ENCODE assay signal across 23 mouse cellular contexts in the genomic region with DNA sequence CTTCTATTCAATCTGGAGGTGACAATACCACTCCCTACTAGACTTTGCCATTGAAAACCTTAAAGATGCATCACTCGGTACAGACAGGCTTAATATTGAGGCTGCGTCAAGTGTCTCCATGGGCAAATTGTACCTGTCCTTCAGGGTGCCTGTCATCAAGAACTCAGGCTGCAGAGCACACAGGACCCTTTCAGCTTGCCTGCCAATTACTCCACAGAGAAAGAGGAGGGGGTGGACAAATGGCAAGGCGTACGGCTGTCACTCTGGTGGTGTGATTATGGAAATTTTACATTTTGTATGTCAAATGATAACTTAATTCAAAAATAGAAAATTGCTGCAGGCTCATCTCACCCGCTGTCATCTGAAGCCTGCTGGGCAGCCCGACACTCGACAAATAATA.
DNase-seq lines count a peak whose midpoint lies in the region; ATAC-seq and TF ChIP-seq lines count a peak whose summit lies in the region.
"Had no signal": no experiment of that assay in that cellular context is flagged by ENCODE, and none has a peak within 500 bp of the region (broad histone marks: within the 10 kb centered on the region; RNA-seq: fewer than 3 reads in every experiment).

No protein-coding gene starts in this region.

- H3K36me3 ChIP-seq in hindbrain, embryonic 13.5 days = no peaks in the 10 kb centered on the region
- no peaks in the 10 kb centered on the region for H3K36me3 ChIP-seq in hindbrain, embryonic 11.5 days (ENCODE audit: control insufficient read depth, insufficient read depth, low read length)
- H3K36me3 ChIP-seq in forebrain, embryonic 14.5 days (ENCODE audit: control insufficient read depth, insufficient read depth, low read length) = no peaks in the 10 kb centered on the region
- no peaks in the 10 kb centered on the region for H3K36me3 ChIP-seq in hindbrain, embryonic 14.5 days (replicated peaks; ENCODE audit: control insufficient read depth, insufficient read depth)
- no peaks in the 10 kb centered on the region for H3K36me3 ChIP-seq in midbrain, postnatal 0 days (ENCODE audit: insufficient read depth, low read length)
- H3K36me3 ChIP-seq: embryonic facial prominence, embryonic 12.5 days; heart, embryonic 15.5 days; stomach, embryonic 15.5 days had no signal

- 77% methylated on average over 7 of the region's 7 CpGs for WGBS in hindbrain, embryonic 13.5 days
- 84% methylated on average over 7 of the region's 7 CpGs for WGBS in hindbrain, embryonic 11.5 days
- WGBS in forebrain, embryonic 14.5 days = 65% methylated on average over 7 of the region's 7 CpGs
- 56% methylated on average over 7 of the region's 7 CpGs for WGBS in hindbrain, embryonic 14.5 days
- 48% methylated on average over 7 of the region's 7 CpGs for WGBS in midbrain, postnatal 0 days

- TF ChIP-seq CTCF in midbrain, postnatal 0 days (IDR thresholded peaks at IDR 0.05) = no peak

- no peak for DNase-seq in hindbrain, embryonic 11.5 days (ENCODE audit: low spot score)
- peak; percentile 49 for DNase-seq in forebrain, embryonic 14.5 days (ENCODE audit: low spot score)
- DNase-seq in hindbrain, embryonic 14.5 days (ENCODE audit: low spot score) = no peak
- no peak for DNase-seq in midbrain, postnatal 0 days (ENCODE audit: low spot score)
- no peak for DNase-seq in thymus, postnatal 14 days
- DNase-seq in embryo, embryonic 10.5 days (ENCODE audit: low spot score) = no peak
- DNase-seq: adrenal gland, postnatal 36 days; cerebellum, adult 8-10 months; cerebellum, postnatal 36 days; embryo, embryonic 11 days; gastrocnemius, postnatal 10 days; kidney, adult 8-10 months; kidney, postnatal 4 days; lung, postnatal 36 days had no signal

- H3K27me3 ChIP-seq in hindbrain, embryonic 13.5 days = no peaks in the 10 kb centered on the region
- H3K27me3 ChIP-seq in hindbrain, embryonic 11.5 days (ENCODE audit: control insufficient read depth, insufficient read depth, low read length) = no peaks in the 10 kb centered on the region
- H3K27me3 ChIP-seq in forebrain, embryonic 14.5 days (replicated peaks; ENCODE audit: control insufficient read depth, insufficient read depth, low read length) = no peaks in the 10 kb centered on the region
- H3K27me3 ChIP-seq in hindbrain, embryonic 14.5 days (ENCODE audit: control insufficient read depth, insufficient read depth, low read length) = no peaks in the 10 kb centered on the region
- no peaks in the 10 kb centered on the region for H3K27me3 ChIP-seq in midbrain, postnatal 0 days (ENCODE audit: insufficient read depth, low read length)
- H3K27me3 ChIP-seq: embryonic facial prominence, embryonic 12.5 days; heart, embryonic 15.5 days; limb, embryonic 13.5 days; stomach, embryonic 15.5 days had no signal

- H3K9me3 ChIP-seq in hindbrain, embryonic 13.5 days = no peaks in the 10 kb centered on the region
- H3K9me3 ChIP-seq in hindbrain, embryonic 11.5 days (ENCODE audit: control insufficient read depth, low read length) = no peaks in the 10 kb centered on the region
- no peaks in the 10 kb centered on the region for H3K9me3 ChIP-seq in forebrain, embryonic 14.5 days (replicated peaks; ENCODE audit: control insufficient read depth, low read length)
- H3K9me3 ChIP-seq in hindbrain, embryonic 14.5 days (ENCODE audit: control insufficient read depth, low read length) = no peaks in the 10 kb centered on the region
- H3K9me3 ChIP-seq in midbrain, postnatal 0 days (ENCODE audit: low read length) = no peaks in the 10 kb centered on the region
- H3K9me3 ChIP-seq: embryonic facial prominence, embryonic 12.5 days; heart, embryonic 15.5 days; limb, embryonic 13.5 days; stomach, embryonic 15.5 days had no signal

- peaks cover 12% of the 10 kb centered on the region; the same call in 1 of the 2 replicates for H3K4me1 ChIP-seq in hindbrain, embryonic 13.5 days (replicated peaks)
- no peaks in the 10 kb centered on the region for H3K4me1 ChIP-seq in hindbrain, embryonic 11.5 days (replicated peaks; ENCODE audit: control insufficient read depth, insufficient read depth, low read length)
- peaks cover 3% of the 10 kb centered on the region for H3K4me1 ChIP-seq in forebrain, embryonic 14.5 days (ENCODE audit: control insufficient read depth, insufficient read depth, low read length)
- no peaks in the 10 kb centered on the region for H3K4me1 ChIP-seq in hindbrain, embryonic 14.5 days (replicated peaks; ENCODE audit: control insufficient read depth, insufficient read depth, low read length)
- no peaks in the 10 kb centered on the region for H3K4me1 ChIP-seq in midbrain, postnatal 0 days (ENCODE audit: insufficient read depth, low read length)
- H3K4me1 ChIP-seq: heart, embryonic 15.5 days; stomach, embryonic 15.5 days had no signal

- H3K9ac ChIP-seq in hindbrain, embryonic 13.5 days = no peak overlapping the region
- no peak overlapping the region for H3K9ac ChIP-seq in hindbrain, embryonic 11.5 days (ENCODE audit: low read depth, low read length)
- no peak overlapping the region for H3K9ac ChIP-seq in forebrain, embryonic 14.5 days (ENCODE audit: low read length)
- H3K9ac ChIP-seq in hindbrain, embryonic 14.5 days = no peak overlapping the region
- no peak overlapping the region for H3K9ac ChIP-seq in midbrain, postnatal 0 days (replicated peaks; ENCODE audit: low read length, poor library complexity, severe bottlenecking)
- H3K9ac ChIP-seq: embryonic facial prominence, embryonic 12.5 days; heart, embryonic 15.5 days; limb, embryonic 13.5 days; stomach, embryonic 15.5 days had no signal

- H3K4me2 ChIP-seq in hindbrain, embryonic 13.5 days = no peak overlapping the region
- H3K4me2 ChIP-seq in hindbrain, embryonic 11.5 days (replicated peaks; ENCODE audit: low read depth, low read length) = no peak overlapping the region
- H3K4me2 ChIP-seq in forebrain, embryonic 14.5 days (ENCODE audit: low read length) = no peak overlapping the region
- H3K4me2 ChIP-seq in hindbrain, embryonic 14.5 days (replicated peaks) = no peak overlapping the region
- H3K4me2 ChIP-seq in midbrain, postnatal 0 days (ENCODE audit: low read depth, low read length, poor library complexity, severe bottlenecking) = no peak overlapping the region
- H3K4me2 ChIP-seq: embryonic facial prominence, embryonic 12.5 days; heart, embryonic 15.5 days; limb, embryonic 13.5 days; liver, embryonic 11.5 days; stomach, embryonic 15.5 days had no signal

- no peak overlapping the region for H3K27ac ChIP-seq in hindbrain, embryonic 13.5 days
- no peak overlapping the region for H3K27ac ChIP-seq in hindbrain, embryonic 11.5 days (ENCODE audit: low read depth, low read length)
- no peak overlapping the region for H3K27ac ChIP-seq in forebrain, embryonic 14.5 days (ENCODE audit: low read depth, low read length)
- H3K27ac ChIP-seq in hindbrain, embryonic 14.5 days = no peak overlapping the region; the same call in 1 of the 2 replicates
- H3K27ac ChIP-seq in midbrain, postnatal 0 days (ENCODE audit: low read depth, low read length) = 0 out of 2 replicates have a peak overlapping the region, but pooled peaks have one; percentile 18
- H3K27ac ChIP-seq: embryonic facial prominence, embryonic 12.5 days; heart, embryonic 15.5 days; kidney, postnatal 0 days; limb, embryonic 13.5 days; stomach, embryonic 15.5 days had no signal

- peak; percentile 56; the same call in 1 of the 2 replicates for ATAC-seq in hindbrain, embryonic 13.5 days (ENCODE audit: low FRiP score)
- ATAC-seq in hindbrain, embryonic 11.5 days (ENCODE audit: low FRiP score) = no peak
- ATAC-seq in forebrain, embryonic 14.5 days = peak; percentile 62; the same call in 1 of the 2 replicates
- peak; percentile 27; the same call in 1 of the 2 replicates for ATAC-seq in hindbrain, embryonic 14.5 days (ENCODE audit: low FRiP score)
- peak; percentile 61; the same call in 1 of the 2 replicates for ATAC-seq in midbrain, postnatal 0 days (ENCODE audit: low FRiP score)
- ATAC-seq: CD4-positive, CD25-positive, alpha-beta regulatory T cell, adult 4 months; intestine, embryonic 16.5 days had no signal

- H3K4me3 ChIP-seq in hindbrain, embryonic 13.5 days = no peak overlapping the region
- no peak overlapping the region for H3K4me3 ChIP-seq in hindbrain, embryonic 11.5 days (ENCODE audit: low read depth, low read length)
- no peak overlapping the region for H3K4me3 ChIP-seq in forebrain, embryonic 14.5 days (ENCODE audit: low read depth, low read length)
- H3K4me3 ChIP-seq in hindbrain, embryonic 14.5 days (replicated peaks; ENCODE audit: low read length) = no peak overlapping the region
- H3K4me3 ChIP-seq in midbrain, postnatal 0 days (ENCODE audit: low read depth, low read length) = no peak overlapping the region
- H3K4me3 ChIP-seq: embryonic facial prominence, embryonic 12.5 days; heart, embryonic 15.5 days; limb, embryonic 13.5 days; stomach, embryonic 15.5 days had no signal
